Mouse (Mus musculus) ovary, adult 2 months (tissue): ENCODE data around the gene Shmt1. TPM values are rescaled to one million over a fixed set of nuclear protein-coding genes. Genes with fewer than 3 reads are reported as not detected.

Experiments
- polyA plus RNA-seq: library from polyadenylated mRNA; depleted of rRNA; stranded (reverse); fragments of >200 nt; gene quantifications from 2 replicates; pipeline ENCODE4 v1.2.3, GENCODE M21; 2012; rRNA removed

The Shmt1 gene
- 19.2 and 23.0 TPM in 2 replicates for polyA plus RNA-seq

DNA sequence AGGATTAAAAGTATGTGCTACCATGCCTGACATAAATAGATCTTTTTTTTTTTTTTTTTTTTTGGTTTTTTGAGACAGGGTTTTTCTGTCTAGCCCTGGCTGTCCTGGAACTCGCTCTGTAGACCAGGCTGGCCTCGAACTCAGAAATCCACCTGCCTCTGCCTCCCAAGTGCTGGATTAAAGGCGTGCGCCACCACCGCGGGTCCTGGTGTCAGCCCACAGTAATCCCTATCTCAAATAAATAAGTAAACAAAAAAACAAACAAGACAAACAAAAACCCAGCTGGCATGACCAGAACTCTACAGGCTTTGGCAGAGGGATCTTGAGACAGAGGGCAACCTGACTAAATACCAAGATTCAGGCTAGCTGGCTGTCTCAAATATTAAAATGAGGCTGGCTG lies at the start of gene Shmt1:
Gene Shmt1, minus strand, starts transcription at position 101 of the 400 bp plus-strand sequence.

DNA sequence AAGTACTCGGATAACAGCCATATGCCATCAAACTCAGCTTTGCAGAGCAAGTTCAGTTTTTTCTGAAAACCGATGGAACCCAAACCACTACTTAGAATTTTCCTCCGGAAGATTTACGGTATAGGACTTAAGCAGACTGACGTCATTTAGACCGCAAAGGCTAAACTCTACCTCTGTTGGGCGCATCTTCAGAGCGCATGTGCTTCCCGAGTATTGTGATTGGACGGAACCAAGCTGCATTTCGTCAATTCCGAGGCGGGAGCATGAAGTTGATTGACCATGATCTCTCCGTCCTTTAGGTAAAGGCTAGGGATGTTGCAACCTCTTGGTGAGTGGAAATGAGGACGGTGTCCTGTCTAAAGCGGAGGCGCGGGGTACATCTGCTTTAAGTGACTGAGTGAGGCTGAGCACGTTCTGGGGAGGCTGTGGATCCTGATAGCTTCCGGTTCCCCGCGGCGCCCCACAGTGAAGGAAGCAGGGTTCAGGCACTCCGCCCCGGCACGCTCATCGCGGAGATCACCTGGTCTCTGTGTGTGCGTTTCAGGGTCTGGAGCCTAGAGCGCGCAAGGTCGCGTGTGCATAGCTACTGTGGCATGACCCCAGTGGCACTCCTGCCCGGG lies 19.0 kb upstream of the Shmt1 start, which contains the start of gene Dhrs7b:
Gene Dhrs7b, plus strand, starts transcription at position 199 of the 620 bp plus-strand sequence.

DNA sequence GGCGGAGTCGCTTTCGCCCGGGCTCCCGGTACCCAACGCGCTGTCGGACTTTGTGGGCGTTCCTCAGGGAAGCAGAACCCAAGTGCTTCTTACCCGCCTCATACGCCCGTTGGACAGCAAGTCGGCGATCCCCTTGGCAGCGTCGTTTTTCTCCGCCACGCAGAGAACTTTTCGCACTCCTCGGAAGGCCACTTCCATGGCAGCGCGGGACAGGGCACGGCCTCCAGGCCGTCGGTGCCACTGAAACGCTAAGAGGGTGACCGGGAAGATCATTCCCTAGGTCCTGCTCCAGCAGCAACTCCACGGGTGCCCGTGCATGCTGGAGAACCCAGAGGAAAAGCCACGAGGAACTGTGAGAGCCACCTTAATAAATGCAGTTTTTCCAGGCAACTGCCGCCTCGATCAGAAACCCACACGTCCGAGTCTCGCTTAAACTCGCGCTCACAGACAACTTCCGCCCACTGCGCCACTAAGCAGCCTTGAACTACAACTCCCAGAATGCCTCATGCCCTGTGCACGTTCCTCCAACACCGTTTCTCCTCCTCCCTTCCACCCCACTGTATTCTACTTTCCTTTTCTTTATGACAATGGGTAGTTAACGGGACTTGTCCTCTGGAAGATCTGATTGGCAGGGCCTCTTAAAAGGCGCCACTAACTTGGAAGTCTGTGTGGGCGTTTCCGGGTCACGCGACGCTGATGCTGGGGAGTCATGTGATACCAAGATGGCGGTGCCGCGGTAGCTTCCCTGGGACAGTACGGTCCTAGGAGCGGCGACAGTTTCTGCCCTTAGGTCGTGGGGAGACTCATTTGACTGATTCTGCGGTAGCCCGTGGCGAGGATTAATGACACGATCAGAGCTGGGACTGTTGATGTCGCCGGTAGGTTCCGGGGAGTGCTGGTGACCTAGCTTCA lies 34.4 kb downstream of the Shmt1 start, which contains the start of the genes Top3a and Smcr8:
Gene Top3a, minus strand, starts transcription at position 537 of the 912 bp plus-strand sequence.
Gene Smcr8, plus strand, starts transcription at position 696 of the 912 bp plus-strand sequence.

Other genes with a start within 250 kb of the Shmt1 start
- gene Llgl1, start 112.0 kb downstream of the Shmt1 start, polyA plus RNA-seq: 130 and 140 TPM in 2 replicates
- 279 and 312 TPM in 2 replicates for gene Flii, start 84.5 kb downstream of the Shmt1 start, polyA plus RNA-seq
- 27.7 and 33.8 TPM in 2 replicates for gene Mief2, start 83.3 kb downstream of the Shmt1 start, polyA plus RNA-seq
- 11.0 and 12.3 TPM in 2 replicates for gene Top3a, start 34.4 kb downstream of the Shmt1 start, polyA plus RNA-seq
- 11.2 and 13.0 TPM in 2 replicates for gene Smcr8, start 34.2 kb downstream of the Shmt1 start, polyA plus RNA-seq
- gene Dhrs7b, start 18.9 kb upstream of the Shmt1 start, polyA plus RNA-seq: 12.6 and 14.2 TPM in 2 replicates
- gene Tmem11, start 67.6 kb upstream of the Shmt1 start, polyA plus RNA-seq: 91.6 and 102 TPM in 2 replicates
- gene Natd1, start 103.0 kb upstream of the Shmt1 start, polyA plus RNA-seq: 61.2 and 62.3 TPM in 2 replicates
- 24.5 and 35.6 TPM in 2 replicates for gene Map2k3, start 120.3 kb upstream of the Shmt1 start, polyA plus RNA-seq
- 0.33 and 0.46 TPM in 2 replicates for gene Kcnj12, start 210.8 kb upstream of the Shmt1 start, polyA plus RNA-seq